Mouse (Mus musculus) olfactory bulb, adult 2 months (tissue): ENCODE measurements around the gene Arhgap30.

Experiments
- CTCF ChIP-seq: fragments of 200-500 bp; IDR thresholded peaks from 2 replicates; pipeline ENCODE4 v1.5.1; 2012; ENCODE audit warnings: low read depth, mild to moderate bottlenecking, low read length, moderate library complexity; ENCODE audit not compliant: insufficient read depth
- POLR2A ChIP-seq: fragments of 200-500 bp; IDR thresholded peaks from 2 replicates; pipeline ENCODE4 v1.6.1; 2012; ENCODE audit warnings: mild to moderate bottlenecking, low read depth, low read length, moderate library complexity; ENCODE audit not compliant: insufficient read depth

DNA sequence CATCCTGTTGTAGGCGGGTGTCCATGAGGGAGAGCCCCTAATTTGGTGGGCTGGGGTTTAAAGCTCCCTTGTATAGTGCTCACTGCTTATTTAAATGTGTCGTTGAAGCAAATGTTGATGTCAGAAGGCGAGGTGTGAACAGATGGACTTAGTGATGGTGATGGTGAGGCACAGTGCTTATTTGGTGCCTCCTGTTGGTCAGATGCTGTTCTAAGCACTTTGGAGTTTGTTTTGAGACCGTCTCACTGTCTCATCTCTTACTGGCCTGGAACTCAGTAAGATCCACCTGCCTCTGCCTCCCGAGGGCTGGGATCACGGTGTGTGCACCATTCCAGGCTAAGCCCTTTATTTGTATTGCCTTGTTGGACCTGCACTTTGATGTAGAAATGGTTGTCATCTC is 66.2 kb downstream of the Arhgap30 start:
- TF ChIP-seq CTCF (no peak), POLR2A (no peak)
